Mouse (Mus musculus): ENCODE data around the gene Psma1.
A peak's percentile ranks its signal among the peaks of the same experiment; 100 is the strongest.

Gene Psma1

DNA sequence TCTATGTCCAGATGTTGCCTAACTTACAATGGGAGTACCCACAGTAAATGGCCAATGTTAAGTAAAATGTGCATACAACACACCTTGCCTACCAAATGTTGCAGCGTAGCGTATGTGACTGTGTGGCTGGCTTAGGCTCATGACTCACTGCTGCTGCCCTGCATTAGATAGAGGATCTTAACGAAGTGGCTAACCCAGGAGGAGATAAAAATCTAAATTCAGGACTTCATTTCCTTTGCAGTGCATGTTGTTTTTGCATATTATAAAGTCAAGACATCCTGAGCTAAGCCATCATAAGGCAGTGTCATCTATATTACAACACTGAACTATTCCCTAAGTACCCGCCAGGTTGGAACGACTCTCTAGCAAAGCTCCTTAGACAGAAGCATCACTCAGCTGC is 7.5 kb downstream of the Psma1 start:
- no peak for DNase-seq

DNA sequence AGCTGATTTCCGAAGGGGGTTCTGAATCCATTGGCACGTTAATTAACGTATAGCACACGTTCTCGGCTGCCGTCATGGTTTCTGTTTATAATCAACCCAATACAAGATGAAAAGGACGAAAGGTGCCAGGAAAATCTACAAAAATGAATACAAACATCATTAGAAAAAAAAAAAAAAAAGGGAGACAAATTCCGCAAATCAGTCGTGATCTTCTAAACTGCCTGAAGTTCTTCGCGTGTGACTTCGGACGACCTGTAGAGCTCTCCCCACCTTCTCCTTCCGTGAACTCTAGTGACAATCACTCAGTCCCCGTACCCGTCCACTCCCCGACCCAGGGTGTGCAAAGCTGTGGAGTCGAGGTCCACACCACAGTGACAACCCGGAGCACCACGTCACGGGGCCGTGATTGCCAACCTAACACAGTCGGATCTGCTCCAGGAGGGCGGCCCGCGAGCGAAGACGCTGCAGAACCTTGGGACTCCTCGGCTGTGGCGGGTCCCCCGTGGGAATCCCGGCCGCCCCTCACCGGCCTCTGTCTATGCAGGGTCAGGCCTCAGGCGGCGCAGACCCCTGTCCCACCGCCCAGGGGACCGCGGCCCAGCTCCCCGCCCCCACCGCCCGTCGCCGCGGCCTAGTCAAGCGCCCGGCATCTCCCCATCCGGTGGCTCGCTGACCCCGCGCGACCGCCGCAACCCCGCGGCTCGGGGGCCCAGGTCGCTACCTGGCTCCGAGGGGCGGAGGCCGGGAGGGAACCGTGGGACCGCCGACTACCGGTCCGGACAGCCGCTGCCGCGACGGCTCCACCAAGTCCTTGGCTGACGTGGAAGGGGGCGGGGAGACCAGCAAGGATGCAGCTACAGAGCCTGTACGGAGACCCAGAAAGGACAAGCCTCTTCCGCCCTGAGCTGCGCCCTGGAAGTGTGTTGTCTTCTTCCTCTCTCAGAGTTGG is 21.8 kb downstream of the Psma1 start, which contains the start of gene Copb1:
Gene Copb1, minus strand, starts transcription at position 827 of the 949 bp plus-strand sequence.
- DNase-seq, result peak; percentile 89 to 92

DNA sequence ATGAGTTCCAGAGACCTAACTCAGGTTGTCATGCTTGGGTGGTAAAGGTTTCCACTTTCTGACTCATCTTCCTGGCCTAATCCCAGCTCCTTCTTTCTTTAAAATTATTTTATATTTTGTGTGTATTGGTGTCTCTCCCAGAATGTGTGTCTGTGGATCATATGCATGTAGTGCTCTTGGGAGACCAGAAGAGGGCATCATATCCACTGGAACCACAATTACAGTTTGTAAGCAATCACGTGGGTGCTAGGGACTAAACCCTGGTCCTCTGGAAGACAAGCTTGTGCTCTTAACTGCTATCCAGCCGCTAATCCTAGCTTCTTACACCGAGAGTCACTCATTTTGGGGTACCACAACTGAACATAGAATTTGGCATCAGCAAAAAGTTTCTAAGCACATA is 24.2 kb downstream of the Psma1 start:
- no peak for DNase-seq

DNA sequence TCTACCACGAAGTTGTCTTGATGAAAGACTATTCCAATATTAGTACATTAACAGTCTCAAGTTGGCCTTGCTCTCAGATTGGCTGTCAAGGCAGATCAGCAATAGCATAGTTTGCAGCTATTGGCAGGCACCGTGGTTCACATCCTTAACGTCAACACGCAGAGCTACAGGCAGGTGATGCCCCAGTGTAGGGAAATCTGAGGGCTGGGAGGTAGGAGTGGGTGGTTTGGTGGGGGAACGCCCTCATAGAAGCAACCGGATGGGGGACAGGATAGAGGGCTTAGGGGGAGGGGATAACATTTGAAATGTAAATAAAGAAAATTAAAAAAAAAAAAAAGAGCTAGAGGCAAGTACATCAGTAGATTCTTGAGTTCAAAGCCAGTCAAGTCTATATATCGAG is 41.9 kb downstream of the Psma1 start:
- no peak for DNase-seq

DNA sequence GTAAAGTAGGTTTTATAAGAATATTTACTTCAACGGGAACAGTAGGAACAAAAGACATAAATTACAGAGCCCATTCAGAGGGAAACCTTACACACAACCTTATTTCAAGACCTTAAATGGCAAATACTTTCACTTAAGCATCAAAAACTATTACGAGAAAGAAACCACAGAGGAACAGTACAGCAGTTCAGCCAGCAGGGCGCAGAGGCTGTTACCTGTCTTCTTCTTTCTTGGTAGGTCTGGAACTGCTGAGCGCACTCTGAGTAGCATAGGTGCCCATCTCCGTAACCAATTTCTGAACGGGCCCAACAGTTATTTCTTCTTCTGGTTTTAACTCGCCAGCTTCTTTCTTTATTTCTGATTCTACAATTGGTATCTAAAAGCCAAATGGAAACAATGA is 42.9 kb downstream of the Psma1 start:
- DNase-seq, result no peak

DNA sequence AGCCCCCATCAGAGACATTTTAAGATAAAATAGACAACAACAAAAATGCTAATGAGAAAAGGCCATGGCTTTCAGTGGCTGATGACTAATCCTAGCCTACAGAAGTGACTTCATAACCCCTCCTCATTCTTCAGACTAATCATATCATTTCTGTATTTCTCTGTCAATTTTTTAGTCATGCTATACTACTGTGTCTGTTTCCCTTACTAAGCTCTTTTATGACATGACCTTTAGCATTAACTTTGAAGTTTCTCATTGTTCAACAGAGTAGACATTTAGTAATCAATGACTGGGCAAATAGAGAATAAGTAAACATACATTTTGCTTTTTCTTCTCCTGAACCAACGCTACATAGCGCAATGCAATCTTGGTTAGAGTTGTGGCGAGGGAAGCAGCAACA is 44.1 kb downstream of the Psma1 start:
- DNase-seq, result no peak

DNA sequence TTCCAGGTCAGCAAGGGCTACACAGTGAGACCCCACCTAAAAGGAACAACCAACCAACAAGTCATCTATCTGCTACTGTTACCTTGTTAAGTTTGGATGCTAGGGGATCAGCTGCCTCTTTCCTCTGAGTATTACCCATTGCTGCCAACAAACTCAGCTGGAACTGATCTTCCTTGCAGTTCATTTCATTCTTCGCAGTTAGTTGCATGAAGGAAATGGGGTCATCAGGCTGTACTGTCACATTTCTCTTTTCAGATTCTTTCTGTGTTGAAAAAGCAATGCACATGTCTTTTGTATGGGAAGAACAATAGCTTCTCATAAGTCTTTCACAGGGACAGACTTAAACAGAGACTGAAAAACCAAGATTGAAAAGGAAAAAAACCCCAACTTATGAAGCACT is 49.4 kb downstream of the Psma1 start:
- no peak for DNase-seq

DNA sequence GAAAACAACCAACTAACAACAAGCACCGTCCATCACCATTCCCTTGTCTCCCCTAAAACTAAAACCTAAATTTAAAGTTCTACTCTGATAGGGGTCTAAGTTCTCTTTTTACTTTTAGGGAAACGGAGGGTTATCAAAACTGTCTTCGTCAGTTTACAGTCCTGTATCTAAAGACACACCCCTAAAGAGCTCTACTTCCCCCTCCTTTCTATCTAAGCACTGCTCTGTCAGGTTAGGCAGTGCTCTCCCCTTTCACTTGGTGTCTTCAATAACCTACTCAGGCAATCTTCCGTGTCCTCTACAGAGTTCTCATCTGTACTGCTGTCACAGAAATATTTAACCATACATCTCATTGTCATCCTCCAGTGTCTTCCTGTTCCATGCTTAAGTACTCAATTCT is 55.5 kb downstream of the Psma1 start:
- no peak for DNase-seq

DNA sequence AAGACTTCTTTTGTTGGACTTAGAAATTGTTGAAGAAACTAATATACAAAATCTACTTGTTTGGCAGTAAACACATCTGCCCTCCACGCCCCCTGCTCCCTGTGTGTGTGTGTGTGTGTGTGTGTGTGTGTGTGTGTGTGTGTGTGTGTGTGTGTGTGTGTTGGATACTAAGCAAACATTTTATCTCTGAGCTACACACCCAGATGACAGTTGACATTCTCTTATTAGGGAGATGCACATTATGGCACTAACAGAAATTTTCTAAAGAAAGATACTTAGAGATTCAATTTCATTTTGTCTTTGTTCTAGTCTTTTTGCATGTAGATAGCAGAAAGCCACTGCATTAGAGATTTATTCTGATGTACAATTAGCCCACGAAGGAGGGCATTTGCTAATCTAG is 59.0 kb downstream of the Psma1 start:
- no peak for DNase-seq
